Mouse (Mus musculus): ENCODE results near the gene Frmd6. TPM values are rescaled to one million over a fixed set of nuclear protein-coding genes. Genes with fewer than 3 reads are reported as not detected.

The Frmd6 gene
- polyA plus RNA-seq, 1 experiment from 2014 or later, result 28.2 TPM

DNA sequence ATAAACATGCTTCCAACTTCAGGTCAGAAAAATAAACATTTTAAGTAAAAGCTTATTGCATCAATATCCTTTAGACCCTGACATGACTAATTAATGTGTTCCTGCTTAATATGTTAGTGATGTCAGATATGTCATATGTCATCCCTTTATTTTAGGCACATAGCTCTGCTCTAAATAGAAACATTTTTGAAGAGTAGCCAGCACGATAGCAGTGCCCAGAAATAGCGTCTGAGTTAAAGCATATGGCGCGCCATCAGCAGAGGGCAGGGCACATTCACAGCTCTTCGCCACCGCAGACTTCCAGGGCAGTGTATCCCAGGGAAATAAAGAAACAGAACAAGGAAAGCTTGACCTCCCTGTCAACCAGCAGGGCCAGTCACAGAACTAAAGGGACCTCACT lies 13.1 kb upstream of the Frmd6 start:
- H3K4me3 ChIP-seq, result no peak overlapping the region
- no peaks in the 10 kb centered on the region for H3K27me3 ChIP-seq
- no peak for ATAC-seq (ENCODE audit: low FRiP score)
- 64% methylated on average over 6 of the region's 6 CpGs for WGBS
- no peaks in the 10 kb centered on the region for H3K36me3 ChIP-seq
- no peaks in the 10 kb centered on the region for H3K9me3 ChIP-seq (replicated peaks)
- no peak overlapping the region for H3K4me2 ChIP-seq (replicated peaks)
- H3K4me1 ChIP-seq, result no peaks in the 10 kb centered on the region
- H3K27ac ChIP-seq, result no peak overlapping the region
- H3K9ac ChIP-seq, result no peak overlapping the region

DNA sequence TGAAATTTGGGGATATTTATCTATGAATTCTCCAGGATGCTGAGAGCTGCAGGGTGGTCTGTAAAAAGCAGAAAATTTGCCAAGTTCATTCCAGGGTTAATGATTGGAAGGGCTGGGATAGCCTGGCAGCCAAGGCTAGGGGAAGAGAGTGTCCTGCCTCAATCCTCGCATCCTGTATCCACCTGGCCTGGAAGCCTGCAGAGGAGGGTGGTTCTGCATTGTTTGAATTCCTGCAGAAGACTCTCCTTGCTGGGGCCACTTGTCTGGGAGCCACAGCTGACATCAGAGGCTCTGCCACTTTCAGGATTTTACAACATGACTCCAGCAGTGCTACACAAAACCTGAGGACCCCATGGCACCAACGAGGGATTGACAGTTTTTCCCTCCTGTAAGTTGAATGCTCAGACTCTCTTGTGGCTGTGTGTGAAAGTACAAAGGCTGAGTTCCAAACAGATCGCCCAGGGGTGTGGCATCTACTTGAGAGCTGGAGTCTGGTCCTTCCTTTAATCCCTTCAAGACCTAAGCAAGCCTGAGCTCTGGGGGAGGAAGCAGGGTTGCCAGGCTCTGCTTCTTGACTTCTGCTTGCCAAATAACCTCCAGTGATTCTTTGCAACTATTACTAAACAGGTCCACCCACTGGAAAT lies 12.4 kb upstream of the Frmd6 start:
- Histone ChIP-seq H3K4me1 (no peaks in the 10 kb centered on the region), H3K9ac (no peak overlapping the region), H3K36me3 (no peaks in the 10 kb centered on the region), H3K27me3 (no peaks in the 10 kb centered on the region), H3K4me3 (no peak overlapping the region), H3K4me2 (replicated peaks) (no peak overlapping the region), H3K27ac (no peak overlapping the region), H3K9me3 (replicated peaks) (no peaks in the 10 kb centered on the region)
- ATAC-seq (ENCODE audit: low FRiP score), result no peak
- WGBS, result 11% methylated on average over 3 of the region's 3 CpGs

DNA sequence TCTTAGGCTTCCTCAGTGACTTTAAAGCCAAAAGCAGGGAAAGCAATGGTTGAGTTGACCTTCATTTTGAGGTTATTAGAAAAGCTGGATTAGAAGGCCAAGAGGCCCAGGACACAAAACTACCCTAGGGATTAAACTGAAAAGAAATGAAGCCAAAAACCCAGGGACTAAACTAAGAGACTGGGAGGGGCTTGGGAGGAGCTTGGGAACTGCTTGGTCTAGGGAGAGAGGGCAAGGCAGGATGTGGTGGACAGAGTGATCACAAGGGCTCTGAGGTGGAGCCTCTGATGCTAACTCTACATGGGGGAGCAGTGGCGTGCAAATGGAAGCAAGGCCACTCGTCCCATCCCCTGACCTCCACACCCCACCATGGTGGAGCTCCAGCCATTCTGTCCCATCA lies 8.6 kb upstream of the Frmd6 start:
- H3K9ac ChIP-seq, result no peak overlapping the region
- H3K27me3 ChIP-seq, result no peaks in the 10 kb centered on the region
- no peak for ATAC-seq (ENCODE audit: low FRiP score)
- no peaks in the 10 kb centered on the region for H3K9me3 ChIP-seq (replicated peaks)
- H3K4me2 ChIP-seq (replicated peaks), result no peak overlapping the region
- H3K4me3 ChIP-seq, result no peak overlapping the region
- H3K27ac ChIP-seq, result no peak overlapping the region
- no peaks in the 10 kb centered on the region for H3K36me3 ChIP-seq
- H3K4me1 ChIP-seq, result no peaks in the 10 kb centered on the region
- WGBS, result 78% methylated on average over 2 of the region's 2 CpGs

DNA sequence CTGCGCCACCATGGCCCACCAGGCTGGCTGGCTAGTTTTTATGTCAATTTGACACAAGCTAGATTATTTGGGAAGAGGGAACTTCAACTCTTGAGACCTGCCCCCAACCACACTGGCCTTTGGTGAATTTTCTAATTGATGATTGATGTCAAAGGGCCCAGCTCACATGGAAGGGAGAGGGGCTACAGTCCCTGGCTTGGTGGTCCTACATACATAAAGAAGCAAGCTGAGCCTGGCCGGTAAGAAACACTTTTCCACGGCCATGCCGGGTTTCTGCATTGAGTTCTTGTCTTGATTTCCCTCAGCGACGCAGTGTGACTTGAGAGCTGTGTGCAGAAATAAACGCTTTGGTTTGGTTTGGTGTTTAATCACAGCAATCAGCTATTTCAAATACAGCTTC lies 1.3 kb upstream of the Frmd6 start:
- Histone ChIP-seq H3K4me2 (replicated peaks) (peak overlapping the region; percentile 80), H3K9me3 (replicated peaks) (no peaks in the 10 kb centered on the region), H3K36me3 (no peaks in the 10 kb centered on the region), H3K4me1 (peaks cover 23% of the 10 kb centered on the region), H3K27ac (no peak overlapping the region), H3K27me3 (no peaks in the 10 kb centered on the region), H3K9ac (no peak overlapping the region), H3K4me3 (no peak overlapping the region)
- WGBS, result 58% methylated on average over 7 of the region's 7 CpGs
- no peak for ATAC-seq (ENCODE audit: low FRiP score)

- peak overlapping the region; percentile 80 for H3K4me2 ChIP-seq (replicated peaks)
- H3K9me3 ChIP-seq (replicated peaks), result no peaks in the 10 kb centered on the region
- no peaks in the 10 kb centered on the region for H3K27me3 ChIP-seq
- H3K9ac ChIP-seq, result peak overlapping the region; percentile 82
- H3K4me3 ChIP-seq, result peak overlapping the region; percentile 77
- ATAC-seq (ENCODE audit: low FRiP score), result peak; percentile 85
- H3K36me3 ChIP-seq, result no peaks in the 10 kb centered on the region
- peak overlapping the region; percentile 92 for H3K27ac ChIP-seq
- WGBS, result under 1% methylated on average over 52 of the region's 55 CpGs
- peaks cover 25% of the 10 kb centered on the region for H3K4me1 ChIP-seq
Observed at GRCm38 (mm10) chr12:70825651-70826317, 470 bp downstream of the Frmd6 start.

DNA sequence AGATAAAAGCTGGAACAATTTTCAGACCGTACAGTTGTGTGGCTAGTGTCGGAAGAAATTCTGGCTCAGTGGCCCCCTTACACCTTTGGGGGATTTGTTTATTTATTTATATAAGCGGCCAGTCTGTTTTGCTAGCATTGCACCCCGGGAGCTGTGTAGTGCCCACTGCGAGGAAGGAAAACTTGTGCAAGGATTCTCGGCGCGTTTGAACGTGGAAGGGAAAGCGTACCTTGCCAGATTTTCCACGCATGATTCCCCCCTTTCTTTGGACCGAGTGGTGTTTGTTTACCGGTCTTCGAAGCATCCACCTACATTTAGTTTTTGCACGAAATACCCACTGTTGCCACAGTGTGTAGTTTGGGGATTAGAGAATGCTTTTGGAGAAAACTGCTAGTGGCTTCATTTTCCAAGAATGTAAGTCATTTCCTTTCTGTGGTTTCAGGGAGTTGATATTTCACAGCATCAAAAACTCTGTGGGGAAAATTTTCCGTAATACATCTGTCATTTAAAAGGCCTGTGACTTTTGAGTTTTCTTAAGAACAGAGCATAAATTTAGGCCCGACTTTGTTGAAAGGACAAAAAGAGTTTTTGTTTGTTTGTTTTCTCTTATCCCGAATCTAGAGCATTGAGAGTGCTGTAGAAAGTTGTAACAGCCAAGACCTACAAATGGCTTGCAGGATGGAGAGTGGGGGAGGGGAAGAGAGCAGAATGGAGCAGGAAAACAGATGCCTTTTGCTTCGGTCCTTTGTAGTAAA lies 1.2 kb downstream of the Frmd6 start:
- Histone ChIP-seq H3K9me3 (replicated peaks) (no peaks in the 10 kb centered on the region), H3K27ac (peak overlapping the region; percentile 92), H3K36me3 (no peaks in the 10 kb centered on the region), H3K4me2 (replicated peaks) (peak overlapping the region; percentile 80), H3K9ac (peak overlapping the region; percentile 82), H3K4me1 (peaks cover 28% of the 10 kb centered on the region), H3K4me3 (peak overlapping the region; percentile 77), H3K27me3 (no peaks in the 10 kb centered on the region)
- whole genome bisulfite sequencing, result 1% methylated on average over 19 of the region's 19 CpGs
- no peak for ATAC-seq (ENCODE audit: low FRiP score)

DNA sequence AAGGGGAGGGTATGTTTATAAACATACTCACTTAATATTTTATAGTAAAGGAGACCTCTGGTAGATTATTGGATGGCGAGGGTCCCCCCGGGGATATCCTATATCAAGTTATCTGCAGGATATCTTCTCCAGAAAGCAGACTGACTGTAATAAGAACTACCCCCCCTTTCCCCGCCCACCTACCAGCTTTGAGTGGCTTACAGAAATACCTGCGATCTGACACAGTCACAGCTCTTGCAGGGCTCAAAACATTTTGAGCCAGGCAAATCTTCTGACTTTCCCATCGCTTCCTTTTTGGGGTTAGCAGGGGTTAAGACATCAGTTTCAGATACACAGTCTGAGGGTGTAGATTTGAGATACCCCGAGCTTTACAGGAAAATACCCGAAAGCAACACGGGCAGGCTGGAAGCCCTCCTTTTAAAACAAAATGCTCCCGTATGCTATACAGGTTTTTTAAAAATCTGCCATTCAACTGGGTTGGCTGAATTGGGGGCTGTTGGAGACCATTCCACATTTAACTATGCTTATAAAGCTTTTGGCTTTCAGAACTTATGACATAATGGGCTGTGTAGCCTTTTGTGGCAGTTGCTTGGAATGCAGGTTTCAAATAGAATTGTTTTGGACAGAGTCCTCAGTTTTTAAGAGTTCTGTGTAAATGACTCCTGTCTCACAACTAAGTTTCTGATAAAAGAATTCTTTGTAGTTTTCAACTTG lies 2.0 kb downstream of the Frmd6 start:
- peak overlapping the region; percentile 23; the same call in 1 of the 2 replicates for H3K27ac ChIP-seq
- no peak for ATAC-seq (ENCODE audit: low FRiP score)
- H3K36me3 ChIP-seq, result no peaks in the 10 kb centered on the region
- H3K4me2 ChIP-seq (replicated peaks), result peak overlapping the region; percentile 80
- 30% methylated on average over 9 of the region's 9 CpGs for WGBS
- H3K4me3 ChIP-seq, result peak overlapping the region; percentile 77
- H3K9ac ChIP-seq, result no peak overlapping the region; the same call in 1 of the 2 replicates
- no peaks in the 10 kb centered on the region for H3K9me3 ChIP-seq (replicated peaks)
- H3K4me1 ChIP-seq, result peaks cover 30% of the 10 kb centered on the region
- H3K27me3 ChIP-seq, result no peaks in the 10 kb centered on the region

- no peaks in the 10 kb centered on the region for H3K36me3 ChIP-seq
- H3K4me2 ChIP-seq (replicated peaks), result no peak overlapping the region; the same call in 1 of the 2 replicates
- no peaks in the 10 kb centered on the region for H3K27me3 ChIP-seq
- H3K4me3 ChIP-seq, result no peak overlapping the region
- no peak overlapping the region for H3K27ac ChIP-seq
- H3K9me3 ChIP-seq (replicated peaks), result no peaks in the 10 kb centered on the region
- no peak for ATAC-seq (ENCODE audit: low FRiP score)
- 63% methylated on average over 4 of the region's 4 CpGs for WGBS
- no peak overlapping the region for H3K9ac ChIP-seq
- peaks cover 30% of the 10 kb centered on the region for H3K4me1 ChIP-seq
Observed at GRCm38 (mm10) chr12:70827901-70828271, 2.6 kb downstream of the Frmd6 start.

DNA sequence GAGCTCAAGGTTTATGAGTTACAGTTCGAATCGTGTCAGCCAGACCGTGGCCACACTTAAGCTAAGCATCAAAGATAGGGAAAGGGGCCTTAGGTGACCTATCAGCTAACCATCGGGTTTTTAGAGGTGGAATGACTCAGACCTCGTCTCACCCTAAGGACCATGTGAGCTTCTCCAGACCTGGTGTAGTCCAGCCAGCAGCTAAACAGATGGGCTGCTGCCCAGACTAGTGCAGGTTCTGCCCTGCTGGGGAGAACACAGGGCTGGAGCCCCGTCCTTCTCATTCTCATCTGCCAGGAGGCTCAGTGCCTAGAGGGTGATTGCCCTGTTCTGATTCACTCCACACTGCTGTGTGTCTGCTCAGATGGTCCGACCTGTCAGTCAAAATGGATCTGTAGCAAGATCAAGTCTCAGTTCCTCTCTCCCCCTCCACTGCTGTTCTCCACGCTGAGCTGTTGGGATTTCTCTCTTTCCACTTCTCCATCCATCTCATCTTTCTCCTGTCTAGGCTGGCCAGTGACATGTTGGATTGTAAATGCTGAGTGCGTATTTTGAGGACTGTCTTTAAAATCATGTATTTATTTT lies 5.8 kb downstream of the Frmd6 start:
- WGBS, result 70% methylated on average over 9 of the region's 9 CpGs
- no peak overlapping the region for H3K4me3 ChIP-seq
- H3K27me3 ChIP-seq, result no peaks in the 10 kb centered on the region
- peaks cover 20% of the 10 kb centered on the region for H3K4me1 ChIP-seq
- H3K9me3 ChIP-seq (replicated peaks), result no peaks in the 10 kb centered on the region
- no peak for ATAC-seq (ENCODE audit: low FRiP score)
- no peak overlapping the region for H3K4me2 ChIP-seq (replicated peaks)
- H3K9ac ChIP-seq, result no peak overlapping the region
- H3K36me3 ChIP-seq, result no peaks in the 10 kb centered on the region
- no peak overlapping the region for H3K27ac ChIP-seq

GRCm38 (mm10) chr12:70832216-70832998 lies 7.1 kb downstream of the Frmd6 start:
- Histone ChIP-seq H3K9ac (no peak overlapping the region), H3K9me3 (replicated peaks) (no peaks in the 10 kb centered on the region), H3K36me3 (no peaks in the 10 kb centered on the region), H3K4me2 (replicated peaks) (no peak overlapping the region), H3K27ac (no peak overlapping the region), H3K4me1 (peaks cover 9% of the 10 kb centered on the region; the same call in 1 of the 2 replicates), H3K27me3 (no peaks in the 10 kb centered on the region), H3K4me3 (no peak overlapping the region)
- 82% methylated on average over 4 of the region's 4 CpGs for WGBS
- ATAC-seq (ENCODE audit: low FRiP score), result no peak

DNA sequence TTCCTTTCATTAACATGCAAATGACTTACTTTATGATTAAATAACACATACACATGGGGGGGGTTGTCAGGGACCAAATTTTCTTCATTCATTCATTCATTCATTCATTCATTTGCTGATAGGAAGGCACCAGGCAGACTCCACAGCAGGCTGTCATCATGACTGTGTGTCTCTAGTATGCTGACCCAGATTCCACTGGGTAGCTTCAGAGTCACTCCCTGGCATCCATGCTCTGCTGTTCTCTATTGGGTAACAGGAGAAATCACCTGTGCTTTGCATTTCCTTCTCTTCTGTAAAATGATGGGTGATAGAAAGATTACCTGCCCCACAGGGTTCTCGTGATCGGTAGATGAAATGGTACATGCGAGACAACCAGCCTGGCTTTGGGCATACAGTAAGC lies 7.7 kb downstream of the Frmd6 start:
- H3K4me3 ChIP-seq, result no peak overlapping the region
- WGBS, result 94% methylated on average over 3 of the region's 3 CpGs
- no peaks in the 10 kb centered on the region for H3K9me3 ChIP-seq (replicated peaks)
- no peak overlapping the region for H3K27ac ChIP-seq
- no peak overlapping the region for H3K4me2 ChIP-seq (replicated peaks)
- no peaks in the 10 kb centered on the region for H3K36me3 ChIP-seq
- 0 out of 2 replicates have a peak, but pooled peaks cover 7% of the 10 kb centered on the region for H3K4me1 ChIP-seq
- H3K9ac ChIP-seq, result no peak overlapping the region
- no peaks in the 10 kb centered on the region for H3K27me3 ChIP-seq
- no peak for ATAC-seq (ENCODE audit: low FRiP score)
